Mouse (Mus musculus) heart, embryonic 12.5 days (tissue): Measurements from ENCODE around the gene Elmod3. TPM values are rescaled to one million over a fixed set of nuclear protein-coding genes. Genes with fewer than 3 reads are reported as not detected.

Source experiments
- ATAC-seq: fragments of 200-750 bp; cut with Nextera tagmentation; 2 replicates; pipeline ENCODE4 v1.8.0; 2017; ENCODE audit warnings: moderate TSS enrichment, moderate library complexity; ENCODE audit not compliant: insufficient number of reproducible peaks, low FRiP score
- H3K27ac ChIP-seq: fragments of 300-500 bp; sonication (generic); 2 replicates; pipeline ENCODE4 v1.5.1; 2016; ENCODE audit warnings: mild to moderate bottlenecking, moderate library complexity; ENCODE audit not compliant: poor library complexity, severe bottlenecking
- H3K27me3 ChIP-seq: fragments of 300-500 bp; sonication (generic); replicated peaks from 2 replicates; pipeline ENCODE4 v1.6.1; 2016; ENCODE audit warnings: mild to moderate bottlenecking, moderate library complexity
- H3K36me3 ChIP-seq: fragments of 300-500 bp; sonication (generic); 2 replicates; pipeline ENCODE4 v1.6.1; 2016; ENCODE audit warnings: mild to moderate bottlenecking, moderate library complexity
- H3K4me1 ChIP-seq: fragments of 300-500 bp; sonication (generic); replicated peaks from 2 replicates; pipeline ENCODE4 v1.6.1; 2016; ENCODE audit warnings: mild to moderate bottlenecking
- H3K4me2 ChIP-seq: fragments of 300-500 bp; sonication (generic); 2 replicates; pipeline ENCODE4 v1.6.1; 2016; ENCODE audit warnings: mild to moderate bottlenecking, moderate library complexity
- H3K4me3 ChIP-seq: fragments of 300-500 bp; sonication (generic); 2 replicates; pipeline ENCODE4 v1.5.1; 2016; ENCODE audit warnings: mild to moderate bottlenecking
- H3K9ac ChIP-seq: fragments of 300-500 bp; sonication (generic); 2 replicates; pipeline ENCODE4 v1.6.1; 2016; ENCODE audit warnings: mild to moderate bottlenecking, moderate library complexity
- H3K9me3 ChIP-seq: fragments of 300-500 bp; sonication (generic); replicated peaks from 2 replicates; pipeline ENCODE4 v1.6.1; 2016; ENCODE audit warnings: mild to moderate bottlenecking, moderate library complexity
- WGBS: fragments of 180-500 bp; shearing (Covaris S2); methylation state at CpG from one replicate; pipeline ENCODE4 v1.1.7; 2016; 5-methylcytosine and 5-hydroxymethylcytosine counted together
- polyA plus RNA-seq: library from polyadenylated mRNA; unstranded; fragments of >200 nt; fragmentation: Nextera tagmentation; extraction: Ambion mirVana; gene quantifications from 2 replicates; pipeline ENCODE4 v1.2.1, GENCODE M21; 2016

Elmod3 gene
- polyA plus RNA-seq, 1 experiment from 2014 or later: 12.6 TPM

- H3K4me2 ChIP-seq: no peak overlapping the region
- H3K36me3 ChIP-seq: peaks cover 51% of the 10 kb centered on the region
- 88% methylated on average over 16 of the region's 16 CpGs for WGBS
Measured at GRCm38 (mm10) chr6:72627276-72627675, 29.1 kb upstream of the Elmod3 start.

GRCm38 (mm10) chr6:72626391-72626790, 28.2 kb upstream of the Elmod3 start:
- H3K27me3 ChIP-seq: no peaks in the 10 kb centered on the region
- 77% methylated on average over 7 of the region's 7 CpGs for WGBS
- no peaks in the 10 kb centered on the region for H3K4me1 ChIP-seq
- no peaks in the 10 kb centered on the region for H3K9me3 ChIP-seq
- H3K4me3 ChIP-seq: no peak overlapping the region
- H3K4me2 ChIP-seq: no peak overlapping the region
- H3K36me3 ChIP-seq: peaks cover 46% of the 10 kb centered on the region
- H3K27ac ChIP-seq: no peak overlapping the region
- H3K9ac ChIP-seq: no peak overlapping the region
- no peak for ATAC-seq

More at GRCm38 (mm10) chr6:72627276-72627675, 29.1 kb upstream of the Elmod3 start:
- ATAC-seq: 0 out of 2 replicates have a peak, but pooled peaks have one; percentile 45
- H3K4me3 ChIP-seq: no peak overlapping the region
- H3K27me3 ChIP-seq: no peaks in the 10 kb centered on the region
- H3K27ac ChIP-seq: no peak overlapping the region
- H3K4me1 ChIP-seq: no peaks in the 10 kb centered on the region
- H3K9ac ChIP-seq: no peak overlapping the region
- no peaks in the 10 kb centered on the region for H3K9me3 ChIP-seq

DNA sequence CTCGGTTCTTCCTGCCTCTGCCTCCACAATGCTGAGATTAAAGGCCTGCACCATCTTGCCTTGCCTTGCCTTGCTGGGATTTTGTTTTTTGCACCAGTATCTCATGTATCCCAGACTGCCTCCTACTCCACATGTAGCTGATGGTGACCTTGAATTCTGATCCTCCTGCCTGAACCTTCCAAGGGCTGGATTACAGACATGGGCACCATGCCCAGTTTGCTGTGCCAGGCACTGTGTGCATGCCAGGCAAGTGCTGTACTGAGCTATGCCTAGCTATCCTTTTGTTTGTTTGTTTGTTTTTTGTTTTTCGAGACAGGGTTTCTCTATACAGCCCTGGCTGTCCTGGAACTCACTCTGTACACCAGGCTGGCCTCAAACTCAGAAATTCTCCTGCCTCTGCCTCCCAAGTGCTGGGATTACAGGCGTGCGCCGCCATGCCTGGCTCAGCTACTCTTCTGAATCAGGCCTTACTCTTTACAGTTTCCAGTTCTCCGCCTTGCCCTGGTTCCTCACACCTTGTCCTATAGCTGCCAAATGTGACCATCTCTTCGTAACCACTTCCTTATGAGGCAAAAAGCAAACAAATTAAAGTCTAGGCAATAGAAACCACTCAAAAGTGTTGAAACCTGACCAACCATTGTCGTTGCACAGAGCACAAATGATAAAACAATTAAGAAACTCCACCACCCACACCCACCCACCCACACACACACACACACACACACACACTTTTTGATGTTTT, 25.6 kb upstream of the Elmod3 start:
- Histone ChIP-seq H3K4me2 (no peak overlapping the region), H3K4me3 (no peak overlapping the region), H3K9me3 (no peaks in the 10 kb centered on the region), H3K4me1 (no peaks in the 10 kb centered on the region), H3K27ac (no peak overlapping the region), H3K36me3 (peaks cover 24% of the 10 kb centered on the region), H3K9ac (no peak overlapping the region), H3K27me3 (no peaks in the 10 kb centered on the region)
- WGBS: 77% methylated on average over 8 of the region's 8 CpGs
- no peak for ATAC-seq

DNA sequence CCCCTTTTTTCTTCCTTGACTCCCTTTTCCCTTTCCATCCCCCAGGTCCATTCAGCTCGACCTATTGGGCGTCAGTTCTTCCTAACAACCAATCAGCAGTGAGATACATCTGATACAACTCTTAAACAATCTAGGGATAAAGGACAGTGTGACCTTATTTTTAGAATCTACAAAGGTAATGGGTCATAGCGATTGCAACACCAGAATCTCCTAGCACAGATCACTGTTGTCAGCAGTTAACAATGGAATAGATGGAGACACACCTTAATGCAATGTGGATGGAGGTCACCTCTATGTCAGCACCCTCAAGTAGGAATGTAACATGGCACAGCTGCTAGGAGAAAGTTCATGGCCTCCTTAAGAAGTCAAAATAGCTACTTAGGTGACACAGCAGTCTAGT, 24.7 kb upstream of the Elmod3 start:
- H3K4me3 ChIP-seq: no peak overlapping the region
- no peaks in the 10 kb centered on the region for H3K4me1 ChIP-seq
- H3K27me3 ChIP-seq: no peaks in the 10 kb centered on the region
- H3K36me3 ChIP-seq: peaks cover 16% of the 10 kb centered on the region
- no peak overlapping the region for H3K27ac ChIP-seq
- no peak overlapping the region for H3K9ac ChIP-seq
- no peaks in the 10 kb centered on the region for H3K9me3 ChIP-seq
- WGBS: 30% methylated on average over 3 of the region's 3 CpGs
- no peak overlapping the region for H3K4me2 ChIP-seq
- no peak for ATAC-seq

DNA sequence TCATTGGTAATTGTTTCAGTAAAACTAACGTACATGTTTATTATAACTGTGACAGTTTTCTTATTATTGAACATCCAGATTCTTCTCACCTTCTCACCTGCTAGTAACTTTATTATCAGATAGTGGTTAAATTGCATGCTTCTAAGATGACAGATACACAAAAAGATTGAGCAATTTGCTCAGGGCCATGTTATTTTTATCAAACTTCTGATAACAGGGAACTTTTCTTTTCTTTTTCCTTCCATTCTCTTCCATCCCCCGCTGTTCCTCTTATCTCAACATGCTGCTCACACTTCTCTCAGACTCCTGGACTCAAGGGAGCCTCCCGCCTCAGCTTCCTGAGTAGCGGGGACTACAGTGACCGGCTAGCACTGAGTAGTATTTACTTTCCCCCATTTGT, 22.7 kb upstream of the Elmod3 start:
- H3K4me3 ChIP-seq: no peak overlapping the region
- no peak overlapping the region for H3K27ac ChIP-seq
- WGBS: 46% methylated on average over 5 of the region's 5 CpGs
- no peaks in the 10 kb centered on the region for H3K9me3 ChIP-seq
- no peaks in the 10 kb centered on the region for H3K36me3 ChIP-seq
- no peak overlapping the region for H3K9ac ChIP-seq
- H3K27me3 ChIP-seq: no peaks in the 10 kb centered on the region
- no peak for ATAC-seq
- no peak overlapping the region for H3K4me2 ChIP-seq
- H3K4me1 ChIP-seq: peaks cover 7% of the 10 kb centered on the region

DNA sequence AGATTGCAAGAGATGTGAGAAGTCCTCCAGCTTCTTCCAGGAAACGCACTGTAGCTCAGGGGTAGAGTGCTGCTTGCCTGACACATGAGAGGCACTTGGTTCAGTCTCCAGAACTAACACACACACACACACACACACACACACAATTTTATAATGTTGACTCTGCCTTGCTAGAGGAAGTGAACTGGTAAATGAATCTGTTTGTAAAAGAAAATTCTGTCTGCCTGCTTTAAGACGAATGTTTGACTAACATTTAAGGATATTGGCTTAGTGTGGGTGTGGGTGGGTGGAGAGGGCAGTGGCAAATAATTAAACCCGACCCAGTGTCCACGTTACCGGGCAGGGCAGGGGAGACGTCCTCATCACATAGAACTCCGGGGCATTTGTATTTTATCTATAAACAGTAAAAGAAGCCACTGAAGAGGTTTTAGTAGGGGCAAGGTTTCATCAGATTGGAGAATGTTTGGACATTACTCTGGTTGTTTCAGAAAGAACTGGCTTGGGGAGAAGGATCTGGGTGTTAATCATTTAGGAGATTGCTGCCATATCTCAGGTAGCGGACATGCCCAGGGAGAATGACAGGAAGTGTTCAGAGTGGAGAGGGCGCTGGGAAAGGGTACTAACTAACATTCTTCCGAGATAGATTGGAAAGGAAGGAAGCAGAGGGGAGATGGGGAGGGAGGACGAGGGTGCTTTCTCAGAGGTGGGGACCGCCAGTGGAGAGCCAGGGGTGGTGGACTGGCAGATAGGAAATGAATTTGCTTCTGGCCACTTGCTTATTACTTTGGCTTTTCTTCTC, 21.7 kb upstream of the Elmod3 start:
- Histone ChIP-seq H3K9me3 (no peaks in the 10 kb centered on the region), H3K27ac (peak overlapping the region; percentile 54; the same call in 1 of the 2 replicates), H3K4me3 (no peak overlapping the region), H3K27me3 (no peaks in the 10 kb centered on the region), H3K4me2 (no peak overlapping the region), H3K4me1 (peaks cover 17% of the 10 kb centered on the region), H3K9ac (no peak overlapping the region), H3K36me3 (no peaks in the 10 kb centered on the region)
- no peak for ATAC-seq
- 38% methylated on average over 12 of the region's 12 CpGs for WGBS

- H3K4me3 ChIP-seq: peak within 1 kb of the TSS; percentile 89
- H3K4me1 ChIP-seq: peaks cover 26% of the 10 kb centered on the region
- ATAC-seq: peak; percentile 95
- no peaks in the 10 kb centered on the region for H3K9me3 ChIP-seq
- under 1% methylated on average over 41 of the region's 41 CpGs for WGBS
- peak within 1 kb of the TSS; percentile 96 for H3K4me2 ChIP-seq
- peaks cover 20% of the 10 kb centered on the region for H3K36me3 ChIP-seq
- peak within 1 kb of the TSS; percentile 88 for H3K27ac ChIP-seq
- peak within 1 kb of the TSS; percentile 83 for H3K9ac ChIP-seq
- H3K27me3 ChIP-seq: no peaks in the 10 kb centered on the region
Measured at GRCm38 (mm10) chr6:72616643-72617288, 18.6 kb upstream of the Elmod3 start, which contains the start of gene Tgoln1. Gene Tgoln1, minus strand, starts transcription at chr6:72617000.

DNA sequence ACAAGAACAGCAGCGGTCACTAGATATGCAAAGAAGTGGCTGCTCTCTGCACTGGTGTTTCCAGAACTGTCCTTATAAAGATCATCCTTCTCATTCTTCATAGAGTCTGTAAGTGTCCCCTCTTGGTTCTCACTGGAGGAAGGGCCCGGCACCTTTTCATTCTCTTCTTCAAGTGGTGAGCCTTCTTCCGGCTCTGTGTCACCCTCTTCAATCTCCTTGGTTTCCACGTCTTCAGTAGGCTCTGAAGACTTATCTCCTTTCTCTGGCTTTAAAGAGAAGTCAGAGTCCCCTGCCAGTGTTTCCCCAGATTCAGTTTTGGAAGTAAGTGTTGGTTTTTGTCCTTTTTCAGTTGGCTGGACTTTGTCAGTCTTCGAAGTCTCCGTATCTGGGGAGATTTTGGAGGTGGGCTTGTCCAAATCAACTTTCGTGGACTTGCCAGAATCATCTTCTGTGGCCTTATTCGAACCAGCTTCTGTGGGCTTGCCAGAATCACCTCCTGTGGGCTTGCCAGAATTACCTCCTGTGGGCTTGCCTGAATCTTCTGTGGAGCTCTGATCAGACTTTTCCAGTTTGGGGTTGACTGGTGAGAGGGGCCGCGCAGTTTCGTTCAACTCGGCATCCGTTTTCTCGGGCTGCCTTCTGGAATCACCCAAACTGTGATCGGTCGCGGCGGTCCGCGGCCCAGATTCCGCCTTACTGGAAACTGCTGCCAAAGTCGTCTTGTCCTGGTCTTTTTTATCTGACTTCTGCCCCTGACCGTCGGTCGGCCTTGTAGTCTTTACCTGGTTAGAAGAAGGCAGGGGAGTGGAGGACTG, 17.6 kb upstream of the Elmod3 start:
- no peak overlapping the region for H3K27ac ChIP-seq
- no peaks in the 10 kb centered on the region for H3K27me3 ChIP-seq
- ATAC-seq: no peak
- H3K4me2 ChIP-seq: peak overlapping the region; percentile 96
- 16% methylated on average over 25 of the region's 25 CpGs for WGBS
- H3K9ac ChIP-seq: peak overlapping the region; percentile 83
- H3K36me3 ChIP-seq: peaks cover 30% of the 10 kb centered on the region
- H3K4me1 ChIP-seq: peaks cover 27% of the 10 kb centered on the region
- H3K9me3 ChIP-seq: no peaks in the 10 kb centered on the region
- H3K4me3 ChIP-seq: peak overlapping the region; percentile 89

- H3K4me1 ChIP-seq: peaks cover 33% of the 10 kb centered on the region
- no peak for ATAC-seq
- H3K4me3 ChIP-seq: peak overlapping the region; percentile 89
- H3K36me3 ChIP-seq: peaks cover 33% of the 10 kb centered on the region
- 57% methylated on average over 2 of the region's 2 CpGs for WGBS
- H3K4me2 ChIP-seq: peak overlapping the region; percentile 96
- H3K9me3 ChIP-seq: no peaks in the 10 kb centered on the region
- H3K27ac ChIP-seq: no peak overlapping the region
- peak overlapping the region; percentile 83 for H3K9ac ChIP-seq
- H3K27me3 ChIP-seq: no peaks in the 10 kb centered on the region
Measured at GRCm38 (mm10) chr6:72615151-72615550, 16.9 kb upstream of the Elmod3 start.

GRCm38 (mm10) chr6:72610261-72610660, 12.0 kb upstream of the Elmod3 start:
- Histone ChIP-seq H3K4me2 (no peak overlapping the region), H3K4me3 (no peak overlapping the region), H3K4me1 (peaks cover 22% of the 10 kb centered on the region), H3K27ac (no peak overlapping the region), H3K9ac (no peak overlapping the region), H3K9me3 (no peaks in the 10 kb centered on the region), H3K36me3 (peaks cover 70% of the 10 kb centered on the region), H3K27me3 (no peaks in the 10 kb centered on the region)
- ATAC-seq: no peak
- 56% methylated on average over 4 of the region's 4 CpGs for WGBS
